Mouse (Mus musculus): ENCODE measurements around the gene Nedd9. TPM values are rescaled to one million over a fixed set of nuclear protein-coding genes. Genes with fewer than 3 reads are reported as not detected.

The Nedd9 gene
- total RNA-seq, 1 experiment = 4.4 TPM

- in situ Hi-C loops (cut with MboI; ENCODE audit: low sequenced_read_pairs in 2 of 2, unreplicated experiment in 2 of 2) = no loop called here
- H3K4me1 ChIP-seq (ENCODE audit: control insufficient read depth in 2 of 2, insufficient read depth in 2 of 2, low read length in 2 of 2, poor library complexity in 1 of 2) = no peaks in the 10 kb centered on the region
- no peak overlapping the region for H3K9ac ChIP-seq (ENCODE audit: insufficient read depth, low read depth, low read length, poor library complexity, severe bottlenecking)
- H3K27ac ChIP-seq (ENCODE audit: insufficient read depth, low read depth, low read length, poor library complexity, severe bottlenecking) = no peak overlapping the region
- TF ChIP-seq ZC3H11A (IDR thresholded peaks at IDR 0.05; ENCODE audit: borderline replicate concordance, low read depth, low read length) = no peak
- no peak for TF ChIP-seq ZNF384 (IDR thresholded peaks at IDR 0.05; ENCODE audit: low read depth, low read length)
- no peak for TF ChIP-seq CHD2 (IDR thresholded peaks at IDR 0.05; ENCODE audit: low read depth, low read length)
- TF ChIP-seq MAFK (IDR thresholded peaks at IDR 0.05; ENCODE audit: insufficient read depth, low read depth, low read length) = no peak
- H3K36me3 ChIP-seq (ENCODE audit: control insufficient read depth, insufficient read depth, low read length, poor library complexity, severe bottlenecking) = no peaks in the 10 kb centered on the region
- H3K9me3 ChIP-seq (ENCODE audit: control insufficient read depth, insufficient read depth, low read depth, low read length) = no peaks in the 10 kb centered on the region
- no peak for DNase-seq (ENCODE audit: low read depth, low spot score)
- H3K4me3 ChIP-seq (ENCODE audit: insufficient read depth in 1 of 2, low read depth in 1 of 2, low read length in 2 of 2, poor library complexity in 1 of 2, severe bottlenecking in 1 of 2) = no peak overlapping the region
Measured at GRCm38 (mm10) chr13:41491981-41492702, 5.0 kb upstream of the Nedd9 start.

- Histone ChIP-seq H3K4me1 (ENCODE audit: control insufficient read depth in 2 of 2, insufficient read depth in 2 of 2, low read length in 2 of 2, poor library complexity in 1 of 2) (no peaks in the 10 kb centered on the region), H3K9me3 (ENCODE audit: control insufficient read depth, insufficient read depth, low read depth, low read length) (no peaks in the 10 kb centered on the region), H3K4me3 (ENCODE audit: insufficient read depth in 1 of 2, low read depth in 1 of 2, low read length in 2 of 2, poor library complexity in 1 of 2, severe bottlenecking in 1 of 2) (no peak overlapping the region), H3K9ac (ENCODE audit: insufficient read depth, low read depth, low read length, poor library complexity, severe bottlenecking) (no peak overlapping the region), H3K27ac (ENCODE audit: insufficient read depth, low read depth, low read length, poor library complexity, severe bottlenecking) (no peak overlapping the region), H3K36me3 (ENCODE audit: control insufficient read depth, insufficient read depth, low read length, poor library complexity, severe bottlenecking) (no peaks in the 10 kb centered on the region)
- DNase-seq (ENCODE audit: low read depth, low spot score) = no peak
- TF ChIP-seq ZNF384 (IDR thresholded peaks at IDR 0.05; ENCODE audit: low read depth, low read length) (no peak), CHD2 (IDR thresholded peaks at IDR 0.05; ENCODE audit: low read depth, low read length) (no peak), MAFK (IDR thresholded peaks at IDR 0.05; ENCODE audit: insufficient read depth, low read depth, low read length) (no peak), HCFC1 (IDR thresholded peaks at IDR 0.05; ENCODE audit: borderline replicate concordance, insufficient read depth, low read length) (no peak), ZC3H11A (IDR thresholded peaks at IDR 0.05; ENCODE audit: borderline replicate concordance, low read depth, low read length) (no peak)
- in situ Hi-C loops (cut with MboI; ENCODE audit: low sequenced_read_pairs in 2 of 2, unreplicated experiment in 2 of 2) = no loop called here
Measured at GRCm38 (mm10) chr13:41491522-41491921, 4.4 kb upstream of the Nedd9 start.

DNA sequence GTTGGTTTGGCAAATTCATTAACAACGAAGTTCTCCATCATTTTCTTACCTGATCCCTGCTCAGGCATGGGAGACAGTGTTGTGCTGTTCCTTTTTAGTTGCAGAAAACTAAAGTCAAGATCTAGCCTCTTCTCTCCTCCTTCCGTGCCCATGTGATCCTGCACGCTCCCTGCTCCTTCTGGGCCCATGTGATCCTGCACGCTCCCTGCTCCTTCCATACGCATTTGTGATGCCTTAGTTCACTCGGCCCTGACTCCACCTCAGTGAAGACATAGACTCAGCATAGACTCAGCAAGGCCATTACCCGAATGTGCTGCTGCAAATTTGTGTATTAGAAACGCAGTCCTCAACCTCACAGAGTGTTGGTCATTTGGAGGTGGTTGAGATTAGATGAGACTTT lies 3.1 kb upstream of the Nedd9 start:
- no peaks in the 10 kb centered on the region for H3K4me1 ChIP-seq (ENCODE audit: control insufficient read depth in 2 of 2, insufficient read depth in 2 of 2, low read length in 2 of 2, poor library complexity in 1 of 2)
- H3K36me3 ChIP-seq (ENCODE audit: control insufficient read depth, insufficient read depth, low read length, poor library complexity, severe bottlenecking) = no peaks in the 10 kb centered on the region
- H3K27ac ChIP-seq (ENCODE audit: insufficient read depth, low read depth, low read length, poor library complexity, severe bottlenecking) = no peak overlapping the region
- no peak for DNase-seq (ENCODE audit: low read depth, low spot score)
- no peak overlapping the region for H3K9ac ChIP-seq (ENCODE audit: insufficient read depth, low read depth, low read length, poor library complexity, severe bottlenecking)
- no peak for TF ChIP-seq ZC3H11A (IDR thresholded peaks at IDR 0.05; ENCODE audit: borderline replicate concordance, low read depth, low read length)
- TF ChIP-seq HCFC1 (IDR thresholded peaks at IDR 0.05; ENCODE audit: borderline replicate concordance, insufficient read depth, low read length) = no peak
- TF ChIP-seq MAFK (IDR thresholded peaks at IDR 0.05; ENCODE audit: insufficient read depth, low read depth, low read length) = no peak
- TF ChIP-seq CHD2 (IDR thresholded peaks at IDR 0.05; ENCODE audit: low read depth, low read length) = no peak
- TF ChIP-seq ZNF384 (IDR thresholded peaks at IDR 0.05; ENCODE audit: low read depth, low read length) = no peak
- in situ Hi-C loops (cut with MboI; ENCODE audit: low sequenced_read_pairs in 2 of 2, unreplicated experiment in 2 of 2) = no loop called here
- H3K9me3 ChIP-seq (ENCODE audit: control insufficient read depth, insufficient read depth, low read depth, low read length) = no peaks in the 10 kb centered on the region
- H3K4me3 ChIP-seq (ENCODE audit: insufficient read depth in 1 of 2, low read depth in 1 of 2, low read length in 2 of 2, poor library complexity in 1 of 2, severe bottlenecking in 1 of 2) = no peak overlapping the region

GRCm38 (mm10) chr13:41489705-41490275 lies 2.6 kb upstream of the Nedd9 start:
- Histone ChIP-seq H3K4me1 (ENCODE audit: control insufficient read depth in 2 of 2, insufficient read depth in 2 of 2, low read length in 2 of 2, poor library complexity in 1 of 2) (no peaks in the 10 kb centered on the region), H3K27ac (ENCODE audit: insufficient read depth, low read depth, low read length, poor library complexity, severe bottlenecking) (no peak overlapping the region), H3K4me3 (ENCODE audit: insufficient read depth in 1 of 2, low read depth in 1 of 2, low read length in 2 of 2, poor library complexity in 1 of 2, severe bottlenecking in 1 of 2) (no peak overlapping the region), H3K9me3 (ENCODE audit: control insufficient read depth, insufficient read depth, low read depth, low read length) (no peaks in the 10 kb centered on the region), H3K9ac (ENCODE audit: insufficient read depth, low read depth, low read length, poor library complexity, severe bottlenecking) (no peak overlapping the region), H3K36me3 (ENCODE audit: control insufficient read depth, insufficient read depth, low read length, poor library complexity, severe bottlenecking) (no peaks in the 10 kb centered on the region)
- in situ Hi-C loops (cut with MboI; ENCODE audit: low sequenced_read_pairs in 2 of 2, unreplicated experiment in 2 of 2) = no loop called here
- no peak for DNase-seq (ENCODE audit: low read depth, low spot score)
- no peak for TF ChIP-seq MAFK (IDR thresholded peaks at IDR 0.05; ENCODE audit: insufficient read depth, low read depth, low read length)
- TF ChIP-seq CHD2 (IDR thresholded peaks at IDR 0.05; ENCODE audit: low read depth, low read length) = no peak
- no peak for TF ChIP-seq ZC3H11A (IDR thresholded peaks at IDR 0.05; ENCODE audit: borderline replicate concordance, low read depth, low read length)
- no peak for TF ChIP-seq ZNF384 (IDR thresholded peaks at IDR 0.05; ENCODE audit: low read depth, low read length)

Data from ES-E14 (cell line).